Mouse (Mus musculus): ENCODE results near the gene Cxcr5. TPM values are rescaled to one million over a fixed set of nuclear protein-coding genes. Genes with fewer than 3 reads are reported as not detected.
"Not testable (repeated sequence)": the region's sequence is repeated elsewhere in the genome, so short reads cannot be mapped to it uniquely, and the experiment has no call there.

Cxcr5 gene
- total RNA-seq, 2 experiments from 2014 or later = 0.10 TPM

- DNase-seq (ENCODE audit: low spot score in 2 of 2) = no peak
Measured at GRCm38 (mm10) chr9:44588605-44589004, 26.9 kb upstream of the Cxcr5 start.

GRCm38 (mm10) chr9:44587262-44588160 is 25.8 kb upstream of the Cxcr5 start:
- no peak for DNase-seq (ENCODE audit: low spot score in 2 of 2)

GRCm38 (mm10) chr9:44586640-44587261 is 25.1 kb upstream of the Cxcr5 start:
- no peak for DNase-seq (ENCODE audit: low spot score in 2 of 2)

- no peak for DNase-seq (ENCODE audit: low spot score in 2 of 2)
Measured at GRCm38 (mm10) chr9:44582390-44582789, 20.7 kb upstream of the Cxcr5 start.

GRCm38 (mm10) chr9:44581423-44581822 is 19.7 kb upstream of the Cxcr5 start:
- no peak for DNase-seq (ENCODE audit: low spot score in 2 of 2)

- no peak for DNase-seq (ENCODE audit: low spot score in 2 of 2)
Measured at GRCm38 (mm10) chr9:44580085-44580484, 18.4 kb upstream of the Cxcr5 start.

GRCm38 (mm10) chr9:44579392-44579791 is 17.7 kb upstream of the Cxcr5 start:
- peak in 1 of 2 experiments; percentile 29 for DNase-seq (ENCODE audit: low spot score in 2 of 2)

GRCm38 (mm10) chr9:44576046-44576445 is 14.4 kb upstream of the Cxcr5 start:
- not testable (repeated sequence) for DNase-seq (ENCODE audit: low spot score in 2 of 2)

GRCm38 (mm10) chr9:44575095-44575494 is 13.4 kb upstream of the Cxcr5 start:
- no peak for DNase-seq (ENCODE audit: low spot score in 2 of 2)

- no peak for DNase-seq (ENCODE audit: low spot score in 2 of 2)
Measured at GRCm38 (mm10) chr9:44573306-44573705, 11.6 kb upstream of the Cxcr5 start.

- no peak for DNase-seq (ENCODE audit: low spot score in 2 of 2)
Measured at GRCm38 (mm10) chr9:44570939-44571382, 9.3 kb upstream of the Cxcr5 start.

- DNase-seq (ENCODE audit: low spot score in 2 of 2) = no peak
Measured at GRCm38 (mm10) chr9:44568083-44568455, 6.4 kb upstream of the Cxcr5 start.

GRCm38 (mm10) chr9:44567338-44568082 is 5.8 kb upstream of the Cxcr5 start:
- DNase-seq (ENCODE audit: low spot score in 2 of 2) = no peak

- no peak for DNase-seq (ENCODE audit: low spot score in 2 of 2)
Measured at GRCm38 (mm10) chr9:44565367-44565766, 3.7 kb upstream of the Cxcr5 start.

GRCm38 (mm10) chr9:44562936-44563335 is 1.3 kb upstream of the Cxcr5 start:
- no peak for DNase-seq (ENCODE audit: low spot score in 2 of 2)

GRCm38 (mm10) chr9:44552161-44552560 is 9.5 kb downstream of the Cxcr5 start:
- DNase-seq (ENCODE audit: low spot score in 2 of 2) = peak in 1 of 2 experiments; percentile 28

- DNase-seq (ENCODE audit: low spot score in 2 of 2) = no peak
Measured at GRCm38 (mm10) chr9:44551138-44551537, 10.5 kb downstream of the Cxcr5 start.

GRCm38 (mm10) chr9:44548412-44549152 is 13.1 kb downstream of the Cxcr5 start:
- no peak for DNase-seq (ENCODE audit: low spot score in 2 of 2)

- DNase-seq (ENCODE audit: low spot score in 2 of 2) = no peak
Measured at GRCm38 (mm10) chr9:44544986-44545385, 16.7 kb downstream of the Cxcr5 start.

GRCm38 (mm10) chr9:44542364-44542763 is 19.3 kb downstream of the Cxcr5 start:
- DNase-seq (ENCODE audit: low spot score in 2 of 2) = no peak

GRCm38 (mm10) chr9:44540676-44541075 is 21.0 kb downstream of the Cxcr5 start:
- no peak for DNase-seq (ENCODE audit: low spot score in 2 of 2)

All from gastrocnemius, postnatal 4 days (tissue).